19 mouse cellular contexts compared by ENCODE assay signal in genomic region chr14:64581705-64582104, GRCm38 (mm10).
DNase-seq lines count a peak whose midpoint lies in the region; ATAC-seq and TF ChIP-seq lines count a peak whose summit lies in the region.
"Had no signal": no experiment of that assay in that cellular context is flagged by ENCODE, and none has a peak within 500 bp of the region (broad histone marks: within the 10 kb centered on the region; RNA-seq: fewer than 3 reads in every experiment).

No protein-coding gene starts in this region.

- 6% methylated on average over 7 of the region's 7 CpGs for WGBS in forebrain, embryonic 13.5 days
- WGBS in forebrain, embryonic 11.5 days: 19% methylated on average over 7 of the region's 7 CpGs
- 5% methylated on average over 7 of the region's 7 CpGs for WGBS in forebrain, postnatal 0 days
- WGBS in hindbrain, postnatal 0 days: 13% methylated on average over 7 of the region's 7 CpGs
- 6% methylated on average over 7 of the region's 7 CpGs for WGBS in neural tube, embryonic 13.5 days
- WGBS in stomach, postnatal 0 days: 33% methylated on average over 7 of the region's 7 CpGs

- no peak overlapping the region for H3K4me3 ChIP-seq in forebrain, embryonic 13.5 days
- no peak overlapping the region for H3K4me3 ChIP-seq in forebrain, embryonic 11.5 days (ENCODE audit: low read depth, low read length)
- no peak overlapping the region for H3K4me3 ChIP-seq in forebrain, postnatal 0 days (ENCODE audit: low read depth, low read length)
- H3K4me3 ChIP-seq in hindbrain, postnatal 0 days (ENCODE audit: low read length): no peak overlapping the region
- H3K4me3 ChIP-seq in neural tube, embryonic 13.5 days: peak overlapping the region; percentile 15
- no peak overlapping the region for H3K4me3 ChIP-seq in stomach, postnatal 0 days (ENCODE audit: low read depth, low read length)
- H3K4me3 ChIP-seq: limb, embryonic 12.5 days; liver, embryonic 13.5 days; lung, embryonic 15.5 days; myocyte had no signal

- H3K27ac ChIP-seq in forebrain, embryonic 13.5 days: peak overlapping the region; percentile 82
- no peak overlapping the region for H3K27ac ChIP-seq in forebrain, embryonic 11.5 days (ENCODE audit: low read depth, low read length)
- H3K27ac ChIP-seq in forebrain, postnatal 0 days (ENCODE audit: low read depth, low read length): peak overlapping the region; percentile 100
- H3K27ac ChIP-seq in hindbrain, postnatal 0 days: peak overlapping the region; percentile 67
- H3K27ac ChIP-seq in neural tube, embryonic 13.5 days (replicated peaks): peak overlapping the region; percentile 100
- H3K27ac ChIP-seq in stomach, postnatal 0 days (replicated peaks): no peak overlapping the region
- H3K27ac ChIP-seq: kidney, postnatal 0 days; limb, embryonic 12.5 days; liver, embryonic 13.5 days; lung, embryonic 15.5 days had no signal

- ATAC-seq in forebrain, embryonic 13.5 days: 0 out of 2 replicates have a peak, but pooled peaks have one; percentile 34
- no peak for ATAC-seq in forebrain, embryonic 11.5 days (replicated peaks; ENCODE audit: low FRiP score)
- ATAC-seq in forebrain, postnatal 0 days: no peak
- ATAC-seq in hindbrain, postnatal 0 days: no peak
- no peak for ATAC-seq in neural tube, embryonic 13.5 days (ENCODE audit: low read depth)
- no peak for ATAC-seq in stomach, postnatal 0 days (ENCODE audit: low FRiP score, low TSS enrichment)
- ATAC-seq: intestine, postnatal 0 days had no signal

- DNase-seq in forebrain, embryonic 11.5 days (ENCODE audit: low spot score): no peak
- DNase-seq in forebrain, postnatal 0 days: peak; percentile 35
- no peak for DNase-seq in hindbrain, postnatal 0 days (ENCODE audit: low spot score)
- DNase-seq in kidney, postnatal 25 days: no peak
- DNase-seq in stomach, postnatal 0 days (ENCODE audit: low spot score): no peak
- DNase-seq in adrenal gland, adult 2 months: no peak
- DNase-seq: adrenal gland, adult 8-10 months; cerebellum, adult 8-10 months; gastrocnemius, postnatal 10 days; heart, adult 18-20 months; heart, postnatal 4 days; liver, embryonic 13.5 days had no signal

- H3K9me3 ChIP-seq in forebrain, embryonic 13.5 days (replicated peaks): no peaks in the 10 kb centered on the region
- no peaks in the 10 kb centered on the region for H3K9me3 ChIP-seq in forebrain, embryonic 11.5 days (ENCODE audit: control insufficient read depth, low read length)
- H3K9me3 ChIP-seq in forebrain, postnatal 0 days (ENCODE audit: low read length): no peaks in the 10 kb centered on the region
- no peaks in the 10 kb centered on the region for H3K9me3 ChIP-seq in hindbrain, postnatal 0 days (ENCODE audit: low read length)
- H3K9me3 ChIP-seq in neural tube, embryonic 13.5 days: no peaks in the 10 kb centered on the region
- no peaks in the 10 kb centered on the region for H3K9me3 ChIP-seq in stomach, postnatal 0 days (ENCODE audit: control insufficient read depth, low read length)
- H3K9me3 ChIP-seq: limb, embryonic 12.5 days; liver, embryonic 13.5 days; lung, embryonic 15.5 days had no signal

- no peak for TF ChIP-seq EP300 in stomach, postnatal 0 days (optimal IDR thresholded peaks at IDR 0.05)

- TF ChIP-seq CTCF in forebrain, postnatal 0 days (IDR thresholded peaks at IDR 0.05; ENCODE audit: low read depth): no peak
- TF ChIP-seq CTCF in hindbrain, postnatal 0 days (IDR thresholded peaks at IDR 0.05; ENCODE audit: low read depth): no peak
- no peak for TF ChIP-seq CTCF in stomach, postnatal 0 days (IDR thresholded peaks at IDR 0.05; ENCODE audit: low read depth)

- peak overlapping the region; percentile 18; the same call in 1 of the 2 replicates for H3K4me2 ChIP-seq in forebrain, embryonic 13.5 days
- no peak overlapping the region for H3K4me2 ChIP-seq in forebrain, embryonic 11.5 days (ENCODE audit: low read depth, low read length, severe bottlenecking)
- peak overlapping the region; percentile 21; the same call in 1 of the 2 replicates for H3K4me2 ChIP-seq in forebrain, postnatal 0 days (ENCODE audit: low read depth)
- H3K4me2 ChIP-seq in hindbrain, postnatal 0 days (ENCODE audit: low read depth, low read length): 0 out of 2 replicates have a peak overlapping the region, but pooled peaks have one; percentile 7
- peak overlapping the region; percentile 45 for H3K4me2 ChIP-seq in neural tube, embryonic 13.5 days
- no peak overlapping the region for H3K4me2 ChIP-seq in stomach, postnatal 0 days (replicated peaks; ENCODE audit: low read depth)
- H3K4me2 ChIP-seq: limb, embryonic 12.5 days; liver, embryonic 13.5 days; lung, embryonic 15.5 days had no signal

- H3K9ac ChIP-seq in forebrain, embryonic 13.5 days: peak overlapping the region; percentile 51; the same call in 1 of the 2 replicates
- no peak overlapping the region for H3K9ac ChIP-seq in forebrain, embryonic 11.5 days (ENCODE audit: low read length)
- peak overlapping the region; percentile 47 for H3K9ac ChIP-seq in forebrain, postnatal 0 days
- H3K9ac ChIP-seq in hindbrain, postnatal 0 days (replicated peaks; ENCODE audit: low read length): peak overlapping the region; percentile 41; the same call in 1 of the 2 replicates
- H3K9ac ChIP-seq in neural tube, embryonic 13.5 days: peak overlapping the region; percentile 70
- H3K9ac ChIP-seq in stomach, postnatal 0 days (ENCODE audit: low read length): no peak overlapping the region
- H3K9ac ChIP-seq: limb, embryonic 12.5 days; liver, embryonic 13.5 days; lung, embryonic 15.5 days had no signal

- peaks cover 32% of the 10 kb centered on the region for H3K27me3 ChIP-seq in forebrain, embryonic 13.5 days
- H3K27me3 ChIP-seq in forebrain, embryonic 11.5 days (ENCODE audit: control insufficient read depth, insufficient read depth, low read length): peaks cover 21% of the 10 kb centered on the region
- no peaks in the 10 kb centered on the region for H3K27me3 ChIP-seq in forebrain, postnatal 0 days (ENCODE audit: insufficient read depth, low read length)
- H3K27me3 ChIP-seq in hindbrain, postnatal 0 days (ENCODE audit: insufficient read depth, low read length): no peaks in the 10 kb centered on the region
- H3K27me3 ChIP-seq in neural tube, embryonic 13.5 days: no peaks in the 10 kb centered on the region
- peaks cover 12% of the 10 kb centered on the region; the same call in 1 of the 2 replicates for H3K27me3 ChIP-seq in stomach, postnatal 0 days (ENCODE audit: control insufficient read depth, insufficient read depth, low read length)

- no peaks in the 10 kb centered on the region for H3K36me3 ChIP-seq in forebrain, embryonic 13.5 days (ENCODE audit: poor library complexity, severe bottlenecking)
- H3K36me3 ChIP-seq in forebrain, embryonic 11.5 days (ENCODE audit: control insufficient read depth, insufficient read depth, low read length): no peaks in the 10 kb centered on the region
- no peaks in the 10 kb centered on the region for H3K36me3 ChIP-seq in forebrain, postnatal 0 days (ENCODE audit: insufficient read depth)
- no peaks in the 10 kb centered on the region for H3K36me3 ChIP-seq in hindbrain, postnatal 0 days (ENCODE audit: insufficient read depth, low read length)
- 0 out of 2 replicates have a peak, but pooled peaks cover 8% of the 10 kb centered on the region for H3K36me3 ChIP-seq in neural tube, embryonic 13.5 days
- H3K36me3 ChIP-seq in stomach, postnatal 0 days (ENCODE audit: control insufficient read depth, insufficient read depth, low read length): no peaks in the 10 kb centered on the region
- H3K36me3 ChIP-seq: limb, embryonic 12.5 days; liver, embryonic 13.5 days; lung, embryonic 15.5 days had no signal

- H3K4me1 ChIP-seq in forebrain, embryonic 13.5 days: peaks cover 55% of the 10 kb centered on the region
- H3K4me1 ChIP-seq in forebrain, embryonic 11.5 days (replicated peaks; ENCODE audit: control insufficient read depth, insufficient read depth, low read length): peaks cover 4% of the 10 kb centered on the region; the same call in 1 of the 2 replicates
- H3K4me1 ChIP-seq in forebrain, postnatal 0 days (ENCODE audit: insufficient read depth): peaks cover 32% of the 10 kb centered on the region
- 0 out of 2 replicates have a peak, but pooled peaks cover 5% of the 10 kb centered on the region for H3K4me1 ChIP-seq in hindbrain, postnatal 0 days (ENCODE audit: insufficient read depth, low read length)
- H3K4me1 ChIP-seq in neural tube, embryonic 13.5 days (replicated peaks): peaks cover 69% of the 10 kb centered on the region
- no peaks in the 10 kb centered on the region for H3K4me1 ChIP-seq in stomach, postnatal 0 days (replicated peaks; ENCODE audit: control insufficient read depth, insufficient read depth)
- H3K4me1 ChIP-seq: limb, embryonic 12.5 days; liver, embryonic 13.5 days had no signal

Comparison
In these comparisons a context has a peak if more than half of its experiments do, and no peak if none do; other contexts are left out.
1. H3K27ac ChIP-seq: peak in forebrain, embryonic 13.5 days (single experiment), forebrain, postnatal 0 days (single experiment), hindbrain, postnatal 0 days (single experiment) and neural tube, embryonic 13.5 days (single experiment); none in forebrain, embryonic 11.5 days (single experiment) and stomach, postnatal 0 days (single experiment).
2. H3K4me2 ChIP-seq: peak in forebrain, embryonic 13.5 days (single experiment), forebrain, postnatal 0 days (single experiment), hindbrain, postnatal 0 days (single experiment) and neural tube, embryonic 13.5 days (single experiment); none in forebrain, embryonic 11.5 days (single experiment) and stomach, postnatal 0 days (single experiment).
3. H3K9ac ChIP-seq: peak in forebrain, embryonic 13.5 days (single experiment), forebrain, postnatal 0 days (single experiment), hindbrain, postnatal 0 days (single experiment) and neural tube, embryonic 13.5 days (single experiment); none in forebrain, embryonic 11.5 days (single experiment) and stomach, postnatal 0 days (single experiment).